Mouse (Mus musculus): ENCODE measurements around the gene Ly9. TPM values are rescaled to one million over a fixed set of nuclear protein-coding genes. Genes with fewer than 3 reads are reported as not detected.

The Ly9 gene
- total RNA-seq (2021) = not detected

DNA sequence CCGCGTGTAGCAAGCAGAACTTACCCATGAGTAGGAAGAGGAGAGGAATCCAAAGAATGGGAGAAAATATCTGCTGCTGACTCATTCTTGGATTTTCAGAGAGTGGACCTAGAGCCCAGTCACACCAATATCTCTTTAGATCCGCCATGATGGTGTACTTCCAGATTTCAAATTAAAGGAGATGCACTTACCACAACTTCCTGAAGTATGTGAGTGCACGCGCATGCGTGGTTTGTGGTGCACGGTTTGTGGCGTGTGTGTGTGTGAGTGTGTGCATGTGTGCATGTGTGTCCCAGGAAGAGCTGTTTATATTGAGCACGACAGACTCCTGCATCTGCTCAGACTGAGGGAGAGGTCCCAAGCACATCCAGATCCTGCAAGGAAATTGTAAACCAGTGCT, at the start of gene Ly9:
Gene Ly9, minus strand, starts transcription at position 235 of the 400 bp plus-strand sequence.
- no peak for DNase-seq (ENCODE audit: low spot score in 2 of 2)
- intact Hi-C loops (cut with DNase I) = no loop called here

DNA sequence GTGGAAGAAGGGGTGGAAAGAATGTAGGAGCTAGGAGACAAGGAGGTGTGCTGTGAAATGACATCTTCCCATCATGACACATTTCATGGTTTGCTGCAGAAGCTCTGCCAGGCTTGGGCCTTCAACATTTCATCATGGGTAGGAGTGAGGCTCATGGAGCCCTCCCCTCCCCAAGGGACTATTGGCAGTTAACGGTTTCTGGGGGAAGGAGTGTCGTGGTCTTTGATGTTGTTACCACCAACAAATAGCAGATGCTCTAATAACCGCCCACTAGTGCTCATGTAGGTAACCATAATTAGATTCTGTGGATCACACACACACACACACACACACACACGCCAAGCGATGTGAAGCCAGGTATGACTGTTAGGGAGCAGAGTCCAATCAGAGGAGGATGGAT, 45.5 kb upstream of the Ly9 start, which contains the start of gene Slamf7:
Gene Slamf7, minus strand, starts transcription at position 302 of the 400 bp plus-strand sequence.
- intact Hi-C loops (cut with DNase I) = no loop called here
- DNase-seq (ENCODE audit: low spot score in 2 of 2) = no peak

DNA sequence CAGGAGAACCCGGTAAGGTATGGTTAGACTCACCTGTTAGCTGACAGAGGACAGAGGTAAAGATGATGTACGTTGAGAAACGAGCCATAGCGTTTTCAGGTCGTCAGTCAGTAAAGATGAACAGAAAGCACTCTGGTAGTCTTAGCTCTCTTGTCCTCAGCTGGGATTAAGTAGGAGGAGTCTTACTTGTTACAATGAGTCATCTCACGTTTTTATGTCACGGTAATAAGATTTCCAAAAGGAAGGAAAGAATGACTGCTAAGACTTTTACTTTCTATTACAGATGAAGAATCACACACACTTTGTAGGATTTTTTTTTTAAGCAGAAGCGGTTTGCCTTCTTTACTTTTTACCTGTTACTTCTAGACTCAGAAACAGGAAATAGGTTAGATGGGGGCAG, 41.6 kb upstream of the Ly9 start:
- intact Hi-C loops (cut with DNase I) = no loop called here
- no peak for DNase-seq (ENCODE audit: low spot score in 2 of 2)

- no peak for DNase-seq (ENCODE audit: low spot score in 2 of 2)
- intact Hi-C loops (cut with DNase I) = no loop called here
These were observed 40.5 kb upstream of the Ly9 start for GRCm38 (mm10) chr1:171647716-171648115.

DNA sequence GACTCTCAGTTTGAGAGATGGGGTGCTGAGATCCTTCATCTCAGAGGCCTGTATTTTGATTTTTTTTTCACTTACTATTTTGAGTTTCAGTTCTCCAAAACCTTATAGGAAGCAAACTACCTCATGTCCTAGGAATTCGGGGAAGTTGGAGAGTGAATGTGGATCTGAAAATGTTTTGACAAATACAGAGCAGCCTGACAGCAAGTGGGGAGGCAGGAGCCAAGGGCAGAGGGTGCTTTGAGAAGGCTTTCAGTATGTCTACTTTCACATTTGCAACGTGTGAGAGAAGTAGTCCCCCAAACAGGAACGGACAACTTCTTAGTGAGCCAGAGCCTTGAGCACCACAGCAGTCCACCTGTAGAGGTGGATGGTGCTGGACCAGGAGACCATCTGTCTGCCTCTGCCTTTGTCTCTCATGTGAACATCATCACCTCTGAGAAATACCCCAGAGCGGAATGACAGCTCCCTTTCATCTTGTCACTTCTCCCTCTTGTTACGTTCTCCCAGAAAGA, 39.3 kb upstream of the Ly9 start:
- intact Hi-C loops (cut with DNase I) = no loop called here
- DNase-seq (ENCODE audit: low spot score in 2 of 2) = no peak

DNA sequence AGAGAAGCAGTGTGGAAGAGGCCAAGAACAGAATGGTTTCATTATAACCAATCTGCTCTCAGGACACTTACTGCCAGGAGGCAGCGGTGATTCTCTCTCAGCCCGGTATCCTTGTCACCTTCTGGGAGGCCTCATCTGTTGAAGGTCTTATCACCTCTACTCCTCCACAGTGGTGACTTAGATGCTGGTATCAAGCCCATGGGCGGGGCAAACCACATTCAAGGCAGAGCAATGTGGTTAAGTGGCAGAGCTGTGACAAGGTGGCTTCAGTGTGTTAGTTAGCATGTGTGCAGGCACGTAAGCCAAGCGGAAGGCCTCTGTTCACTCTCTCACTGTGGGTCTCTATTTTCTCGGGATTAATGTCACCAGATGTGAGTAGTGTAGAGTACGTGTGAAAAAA, 36.4 kb upstream of the Ly9 start:
- intact Hi-C loops (cut with DNase I) = no loop called here
- no peak for DNase-seq (ENCODE audit: low spot score in 2 of 2)

DNA sequence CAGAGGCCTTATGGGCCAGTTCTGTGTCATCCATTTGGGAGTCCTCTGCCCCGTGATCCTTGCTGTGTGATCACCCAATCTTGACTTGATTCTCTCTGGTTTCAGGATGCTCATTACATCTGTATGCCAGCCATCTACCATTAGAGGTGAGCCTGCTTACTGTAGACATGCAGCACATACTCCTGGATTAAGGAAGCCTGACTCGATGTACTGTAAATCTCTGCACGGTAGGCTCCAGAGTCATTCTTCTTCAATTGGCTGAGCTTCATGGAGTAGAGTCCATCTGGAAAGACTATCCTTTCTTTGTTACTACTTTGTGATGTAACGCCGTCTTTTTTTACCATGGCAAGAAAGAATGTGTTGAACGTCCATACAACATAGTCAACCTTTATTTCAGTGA, 33.6 kb upstream of the Ly9 start:
- no peak for DNase-seq (ENCODE audit: low spot score in 2 of 2)
- intact Hi-C loops (cut with DNase I) = no loop called here

DNA sequence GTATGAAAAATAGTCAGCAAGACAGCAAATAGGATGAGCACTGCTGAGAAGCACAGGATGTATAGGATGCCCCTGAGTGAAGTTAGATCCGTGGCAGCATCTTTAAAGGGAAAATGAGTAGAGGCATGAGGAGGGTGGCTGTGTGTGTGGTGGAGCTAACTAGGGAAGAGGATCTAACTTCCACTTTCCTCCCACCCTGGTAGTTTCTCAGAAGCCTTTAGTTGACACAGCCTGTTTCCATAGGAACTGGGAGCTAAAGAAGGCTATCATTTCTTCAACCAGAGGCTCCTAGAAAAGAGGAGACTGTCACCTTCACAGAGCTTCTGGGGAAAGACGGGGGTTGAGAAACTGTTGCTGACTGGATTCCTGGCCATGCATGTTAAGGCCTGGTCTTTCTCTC, 31.5 kb upstream of the Ly9 start:
- intact Hi-C loops (cut with DNase I) = no loop called here
- DNase-seq (ENCODE audit: low spot score in 2 of 2) = no peak

DNA sequence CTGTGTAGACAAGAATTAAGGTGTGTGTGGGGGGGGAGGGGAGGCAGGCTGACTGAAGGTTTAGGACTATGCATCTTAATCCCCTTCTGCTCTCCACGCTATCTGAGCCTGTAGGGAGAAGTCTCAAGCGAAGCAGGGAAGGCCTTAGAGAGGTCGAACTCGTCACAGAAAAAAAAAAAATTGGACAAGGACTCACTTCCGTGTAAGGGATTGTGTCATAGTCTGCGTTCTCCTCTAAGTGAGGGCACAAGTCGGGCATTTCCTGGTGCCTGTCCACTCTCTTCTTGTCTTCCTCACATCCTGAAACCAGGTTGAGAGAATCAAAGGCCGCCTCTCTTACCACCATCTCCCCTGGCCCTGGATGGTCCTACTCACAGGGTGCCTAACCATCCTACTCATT, 29.9 kb upstream of the Ly9 start:
- intact Hi-C loops (cut with DNase I) = no loop called here
- no peak for DNase-seq (ENCODE audit: low spot score in 2 of 2)

GRCm38 (mm10) chr1:171635696-171636095, 28.5 kb upstream of the Ly9 start:
- no peak for DNase-seq (ENCODE audit: low spot score in 2 of 2)
- intact Hi-C loops (cut with DNase I) = no loop called here

GRCm38 (mm10) chr1:171631447-171631846, 24.2 kb upstream of the Ly9 start:
- intact Hi-C loops (cut with DNase I) = no loop called here
- no peak for DNase-seq (ENCODE audit: low spot score in 2 of 2)

- intact Hi-C loops (cut with DNase I) = no loop called here
These were observed 23.7 kb upstream of the Ly9 start for GRCm38 (mm10) chr1:171630912-171631311.

DNA sequence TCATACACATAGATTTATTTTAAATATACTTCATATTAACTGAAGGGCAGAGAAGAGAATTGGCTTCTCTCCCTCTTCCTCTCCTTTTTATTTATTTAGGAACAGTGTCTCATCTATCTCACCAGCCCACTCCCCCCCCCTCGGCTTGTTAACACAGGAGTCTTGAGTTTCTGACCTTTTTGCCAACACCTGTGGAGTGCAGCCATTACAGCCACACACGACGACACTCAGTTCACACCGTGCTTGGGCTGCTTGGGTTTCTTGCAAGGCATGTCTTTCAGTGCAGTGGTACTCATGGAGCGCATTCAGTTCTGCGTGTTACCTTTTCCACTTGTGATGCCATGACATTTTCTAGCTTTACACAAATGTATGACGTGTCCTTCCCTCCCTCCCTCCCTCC, 22.8 kb upstream of the Ly9 start:
- DNase-seq (ENCODE audit: low spot score in 2 of 2) = no peak
- intact Hi-C loops (cut with DNase I) = no loop called here

More at GRCm38 (mm10) chr1:171630912-171631311, 23.7 kb upstream of the Ly9 start:
- no peak for DNase-seq (ENCODE audit: low spot score in 2 of 2)

DNA sequence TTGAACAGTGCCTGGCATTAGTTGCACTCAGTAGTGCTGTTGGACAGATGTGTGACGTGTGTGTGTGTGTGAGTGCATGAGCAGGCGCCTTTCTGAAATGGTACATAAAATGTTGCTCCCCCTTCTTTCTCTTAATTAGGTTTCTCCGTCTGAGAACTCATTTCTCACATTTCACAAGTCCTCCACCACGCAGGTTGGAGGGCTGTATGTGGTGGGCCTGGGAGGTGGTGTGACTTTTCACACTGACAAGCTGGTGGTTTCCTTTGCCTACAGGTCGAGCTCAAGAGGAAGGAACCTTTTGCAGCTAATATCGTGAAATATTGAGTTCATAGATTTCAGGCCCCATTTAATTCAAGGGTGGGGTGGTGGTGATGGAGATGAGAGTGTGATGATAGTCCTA, 22.0 kb upstream of the Ly9 start:
- intact Hi-C loops (cut with DNase I) = no loop called here
- no peak for DNase-seq (ENCODE audit: low spot score in 2 of 2)

DNA sequence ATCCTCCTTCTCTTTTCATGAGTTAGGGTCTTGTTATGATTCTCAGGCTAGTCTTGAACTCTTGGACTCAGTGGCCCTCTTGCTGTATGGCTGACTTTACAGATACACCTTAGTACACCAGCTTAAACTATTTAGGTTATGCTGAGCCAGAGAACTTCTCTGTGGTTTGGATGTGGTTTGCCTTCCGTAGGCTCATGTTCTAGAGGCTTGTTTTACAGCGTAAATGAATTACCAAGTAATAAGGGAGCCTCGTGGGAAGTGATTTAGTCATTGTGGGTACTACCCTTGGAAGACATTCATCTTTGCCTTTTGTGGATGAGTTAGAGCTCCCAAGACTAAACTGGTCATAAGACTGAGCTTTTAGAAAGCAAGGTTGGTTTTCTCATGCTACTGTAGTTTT, 20.6 kb upstream of the Ly9 start:
- intact Hi-C loops (cut with DNase I) = no loop called here
- no peak for DNase-seq (ENCODE audit: low spot score in 2 of 2)

DNA sequence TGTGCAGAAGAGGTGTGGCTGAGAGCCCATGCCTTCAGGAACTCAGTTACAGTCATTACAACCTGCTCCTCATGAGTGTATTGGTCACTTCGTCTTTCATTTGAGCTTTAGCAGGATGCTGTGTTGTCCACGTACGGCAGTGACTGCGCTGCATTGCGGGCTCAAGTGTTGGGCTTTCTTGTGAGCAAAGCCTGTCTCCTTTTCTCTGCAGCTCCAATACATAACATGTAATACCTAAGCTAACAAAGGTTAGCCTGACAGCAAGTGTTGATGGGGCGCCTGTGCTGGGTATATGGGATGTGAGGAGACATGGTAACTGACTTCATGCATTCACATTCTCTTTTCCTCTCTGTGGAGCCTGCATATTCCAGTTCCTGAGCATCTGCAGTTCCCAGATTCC, 12.9 kb upstream of the Ly9 start:
- no peak for DNase-seq (ENCODE audit: low spot score in 2 of 2)
- intact Hi-C loops (cut with DNase I) = no loop called here

DNA sequence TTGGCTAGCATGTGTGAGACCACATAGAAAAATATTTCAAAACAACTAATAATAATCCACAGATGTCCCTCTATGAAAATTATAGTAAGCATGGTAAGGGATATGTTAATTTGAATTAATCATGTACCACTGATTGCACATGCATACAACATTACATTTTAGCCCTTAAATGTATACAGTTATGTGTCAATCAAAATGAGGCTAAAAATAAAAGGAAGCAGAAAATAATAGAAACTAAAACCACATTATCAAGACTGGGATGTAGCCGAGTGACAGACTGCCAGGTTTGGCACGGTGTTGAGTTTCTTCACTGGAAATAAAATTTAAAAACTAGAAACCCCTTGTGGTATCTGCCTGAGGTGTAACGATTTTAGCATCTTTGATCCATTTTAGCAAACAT, 12.4 kb upstream of the Ly9 start:
- DNase-seq (ENCODE audit: low spot score in 2 of 2) = no peak
- intact Hi-C loops (cut with DNase I) = no loop called here

- intact Hi-C loops (cut with DNase I) = no loop called here
- peak in 1 of 2 experiments; percentile 22 for DNase-seq (ENCODE audit: low spot score in 2 of 2)
These were observed 11.8 kb upstream of the Ly9 start for GRCm38 (mm10) chr1:171619001-171619400.

DNA sequence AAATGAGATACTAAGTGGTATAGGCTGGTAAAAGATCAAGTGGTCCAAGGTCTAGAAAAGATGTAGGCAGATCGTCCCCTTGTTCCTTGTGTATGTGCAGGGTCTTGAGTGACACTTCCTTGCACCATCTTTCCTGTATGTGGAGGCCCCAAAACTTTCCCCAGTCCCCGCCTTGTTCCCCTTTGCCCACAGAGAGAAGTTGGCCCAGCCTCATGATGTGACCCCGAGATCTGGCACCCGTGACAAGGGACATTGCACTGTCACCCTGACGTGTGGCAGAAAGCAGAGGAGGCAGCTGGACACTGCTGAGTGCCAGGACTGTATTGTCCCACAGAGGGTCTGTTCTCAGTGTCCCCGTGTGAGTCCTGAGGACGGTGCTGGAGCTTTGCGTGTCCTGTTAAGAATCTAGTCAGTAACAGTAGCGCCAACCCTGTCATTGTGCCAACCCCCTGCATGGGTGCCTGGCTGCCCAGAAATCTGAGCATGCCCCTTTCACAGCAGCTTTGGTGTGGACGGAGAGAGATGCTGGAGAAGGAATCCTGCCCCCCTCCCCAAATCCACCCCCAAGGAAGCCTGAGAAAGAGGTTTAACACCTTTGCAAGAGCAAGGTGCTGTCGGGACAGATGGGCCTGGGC, 9.8 kb upstream of the Ly9 start:
- no peak for DNase-seq (ENCODE audit: low spot score in 2 of 2)
- intact Hi-C loops (cut with DNase I) = no loop called here

- DNase-seq (ENCODE audit: low spot score in 2 of 2) = no peak
- intact Hi-C loops (cut with DNase I) = loop anchor here (1.0 kb wide), 1 partner anchor 111 kb away; the partner anchor contains the start of gene Alyref2
These were observed 6.8 kb upstream of the Ly9 start for GRCm38 (mm10) chr1:171613962-171614361.

GRCm38 (mm10) chr1:171610781-171611180, 3.6 kb upstream of the Ly9 start:
- intact Hi-C loops (cut with DNase I) = no loop called here

GRCm38 (mm10) chr1:171610026-171610425, 2.8 kb upstream of the Ly9 start:
- intact Hi-C loops (cut with DNase I) = no loop called here
- no peak for DNase-seq (ENCODE audit: low spot score in 2 of 2)

More at GRCm38 (mm10) chr1:171610781-171611180, 3.6 kb upstream of the Ly9 start:
- DNase-seq (ENCODE audit: low spot score in 2 of 2) = no peak

All from left cerebral cortex, postnatal 36 days (tissue).